Mouse (Mus musculus) heart, embryonic 11.5 days (tissue): ENCODE measurements around the gene Olfr998. TPM values are rescaled to one million over a fixed set of nuclear protein-coding genes. Genes with fewer than 3 reads are reported as not detected.
"Not testable (repeated sequence)": the region's sequence is repeated elsewhere in the genome, so short reads cannot be mapped to it uniquely, and the experiment has no call there.

Experiments
- ATAC-seq: fragments of 200-750 bp; cut with Nextera tagmentation; replicated peaks from 2 replicates; pipeline ENCODE4 v1.8.0; 2017; ENCODE audit warnings: moderate library complexity; ENCODE audit not compliant: insufficient number of reproducible peaks, low FRiP score, low TSS enrichment
- H3K27ac ChIP-seq: fragments of 300-500 bp; sonication (generic); 2 replicates; pipeline ENCODE4 v1.5.1; 2014; ENCODE audit warnings: mild to moderate bottlenecking, low read depth, low read length
- H3K27me3 ChIP-seq: fragments of 300-500 bp; sonication (generic); 2 replicates; pipeline ENCODE4 v1.6.1; 2014; ENCODE audit warnings: mild to moderate bottlenecking, low read length, mixed read lengths; ENCODE audit not compliant: control insufficient read depth, insufficient read depth
- H3K36me3 ChIP-seq: fragments of 300-500 bp; sonication (generic); 2 replicates; pipeline ENCODE4 v1.6.1; 2014; ENCODE audit warnings: mild to moderate bottlenecking, low read length, moderate library complexity, mixed read lengths; ENCODE audit not compliant: control insufficient read depth, insufficient read depth
- H3K4me1 ChIP-seq: fragments of 300-500 bp; sonication (generic); 2 replicates; pipeline ENCODE4 v1.6.1; 2014; ENCODE audit warnings: low read length; ENCODE audit not compliant: control insufficient read depth, insufficient read depth
- H3K4me2 ChIP-seq: fragments of 300-500 bp; sonication (generic); 2 replicates; pipeline ENCODE4 v1.6.1; 2014; ENCODE audit warnings: mild to moderate bottlenecking, moderate library complexity
- H3K4me3 ChIP-seq: fragments of 300-500 bp; sonication (generic); 2 replicates; pipeline ENCODE4 v1.5.1; 2014; ENCODE audit warnings: low read depth, low read length
- H3K9ac ChIP-seq: fragments of 300-500 bp; sonication (generic); 2 replicates; pipeline ENCODE4 v1.6.1; 2014; ENCODE audit warnings: mild to moderate bottlenecking, low read depth, low read length, moderate library complexity
- H3K9me3 ChIP-seq: fragments of 300-500 bp; sonication (generic); replicated peaks from 2 replicates; pipeline ENCODE4 v1.6.1; 2016; ENCODE audit warnings: low read length; ENCODE audit not compliant: control insufficient read depth
- WGBS: fragments of 180-500 bp; shearing (Covaris S2); extraction: QIAGEN DNeasy Blood & Tissue Kit; methylation state at CpG from one replicate; pipeline ENCODE4 v1.1.7; 2014; ENCODE audit not compliant: insufficient replicate concordance; 5-methylcytosine and 5-hydroxymethylcytosine counted together
- polyA plus RNA-seq: library from polyadenylated mRNA; unstranded; fragments of >200 nt; fragmentation: Nextera tagmentation; extraction: Ambion mirVana; gene quantifications from 2 replicates; pipeline ENCODE4 v1.2.1, GENCODE M21; 2014

The Olfr998 gene
- not detected in 2 replicates for polyA plus RNA-seq

GRCm38 (mm10) chr2:85588648-85589047 lies at the start of gene Olfr998:
TSS of gene Olfr998 (plus strand) at chr2:85588948.
- not testable (repeated sequence) for H3K4me1 ChIP-seq, H3K27me3 ChIP-seq, H3K9me3 ChIP-seq, ATAC-seq, H3K4me2 ChIP-seq, H3K4me3 ChIP-seq, H3K36me3 ChIP-seq, H3K9ac ChIP-seq, H3K27ac ChIP-seq
- WGBS: 67% methylated on average over 2 of the region's 2 CpGs

- Histone ChIP-seq H3K4me2 (no peak overlapping the region), H3K4me3 (no peak overlapping the region), H3K4me1 (no peaks in the 10 kb centered on the region), H3K27me3 (no peaks in the 10 kb centered on the region), H3K27ac (no peak overlapping the region), H3K9ac (no peak overlapping the region), H3K36me3 (no peaks in the 10 kb centered on the region), H3K9me3 (no peaks in the 10 kb centered on the region)
- WGBS: 69% methylated on average over 1 of the region's 1 CpGs
- no peak for ATAC-seq
These were observed 33.9 kb upstream of the Olfr998 start for GRCm38 (mm10) chr2:85554806-85555205.

- Histone ChIP-seq H3K4me2 (no peak overlapping the region), H3K9ac (no peak overlapping the region), H3K4me3 (no peak overlapping the region), H3K27me3 (no peaks in the 10 kb centered on the region), H3K27ac (no peak overlapping the region), H3K36me3 (no peaks in the 10 kb centered on the region), H3K4me1 (no peaks in the 10 kb centered on the region), H3K9me3 (no peaks in the 10 kb centered on the region)
- 52% methylated on average over 4 of the region's 4 CpGs for WGBS
- no peak for ATAC-seq
These were observed 28.5 kb upstream of the Olfr998 start for GRCm38 (mm10) chr2:85560226-85560625.

GRCm38 (mm10) chr2:85561187-85561586 lies 27.6 kb upstream of the Olfr998 start:
- Histone ChIP-seq H3K4me1 (no peaks in the 10 kb centered on the region), H3K9ac (no peak overlapping the region), H3K4me2 (no peak overlapping the region), H3K27me3 (no peaks in the 10 kb centered on the region), H3K9me3 (no peaks in the 10 kb centered on the region), H3K36me3 (no peaks in the 10 kb centered on the region), H3K27ac (no peak overlapping the region), H3K4me3 (no peak overlapping the region)
- WGBS: 23% methylated on average over 4 of the region's 4 CpGs
- ATAC-seq: no peak

- no peaks in the 10 kb centered on the region for H3K4me1 ChIP-seq
These were observed 9.8 kb upstream of the Olfr998 start, which contains the start of gene Olfr996 for GRCm38 (mm10) chr2:85578915-85579314. TSS of gene Olfr996 (plus strand) at chr2:85579215.

GRCm38 (mm10) chr2:85611803-85612202 lies 23.1 kb downstream of the Olfr998 start, which contains the start of gene Olfr1000:
TSS of gene Olfr1000 (minus strand) at chr2:85611903.
- H3K27ac ChIP-seq: no peak within 1 kb of the TSS
- WGBS: 44% methylated on average over 1 of the region's 1 CpGs
- ATAC-seq: no peak

More at GRCm38 (mm10) chr2:85578915-85579314, 9.8 kb upstream of the Olfr998 start, which contains the start of gene Olfr996:
- Histone ChIP-seq H3K4me2 (no peak within 1 kb of the TSS), H3K9me3 (no peaks in the 10 kb centered on the region), H3K4me3 (no peak within 1 kb of the TSS), H3K9ac (no peak within 1 kb of the TSS), H3K36me3 (no peaks in the 10 kb centered on the region), H3K27me3 (no peaks in the 10 kb centered on the region), H3K27ac (no peak within 1 kb of the TSS)
- ATAC-seq: no peak

More at GRCm38 (mm10) chr2:85611803-85612202, 23.1 kb downstream of the Olfr998 start, which contains the start of gene Olfr1000:
- H3K9me3 ChIP-seq: no peaks in the 10 kb centered on the region
- no peak within 1 kb of the TSS for H3K9ac ChIP-seq
- H3K4me3 ChIP-seq: no peak within 1 kb of the TSS
- H3K4me1 ChIP-seq: no peaks in the 10 kb centered on the region
- H3K4me2 ChIP-seq: no peak within 1 kb of the TSS
- no peaks in the 10 kb centered on the region for H3K27me3 ChIP-seq
- H3K36me3 ChIP-seq: no peaks in the 10 kb centered on the region

Other genes starting within 250 kb of the Olfr998 start
- gene Olfr987, start 249.6 kb upstream of the Olfr998 start, polyA plus RNA-seq: not detected in 2 replicates
- not detected in 2 replicates for gene Olfr988, start 225.7 kb upstream of the Olfr998 start, polyA plus RNA-seq
- not detected in 2 replicates for gene Olfr992, start 179.5 kb upstream of the Olfr998 start, polyA plus RNA-seq
- gene Olfr993, start 174.1 kb upstream of the Olfr998 start, polyA plus RNA-seq: not detected in 2 replicates
- gene Olfr994, start 152.5 kb upstream of the Olfr998 start, polyA plus RNA-seq: not detected in 2 replicates
- gene Olfr995, start 145.3 kb upstream of the Olfr998 start, polyA plus RNA-seq: not detected in 2 replicates
- gene 4833423E24Rik, start 69.9 kb upstream of the Olfr998 start, polyA plus RNA-seq: not detected in 2 replicates
- gene Olfr996, start 9.7 kb upstream of the Olfr998 start, polyA plus RNA-seq: not detected in 2 replicates
- gene Olfr1000, start 23.0 kb downstream of the Olfr998 start, polyA plus RNA-seq: not detected in 2 replicates
- not detected in 2 replicates for gene Olfr1002, start 61.8 kb downstream of the Olfr998 start, polyA plus RNA-seq
- not detected in 2 replicates for gene Olfr154, start 75.5 kb downstream of the Olfr998 start, polyA plus RNA-seq
- not detected in 2 replicates for gene Olfr1006, start 89.8 kb downstream of the Olfr998 start, polyA plus RNA-seq
- not detected in 2 replicates for gene Olfr1008, start 100.5 kb downstream of the Olfr998 start, polyA plus RNA-seq
- not detected in 2 replicates for gene Olfr1009, start 126.5 kb downstream of the Olfr998 start, polyA plus RNA-seq
- not detected in 2 replicates for gene Olfr1012, start 173.8 kb downstream of the Olfr998 start, polyA plus RNA-seq
- gene Olfr1013, start 178.2 kb downstream of the Olfr998 start, polyA plus RNA-seq: not detected in 2 replicates
- gene Olfr1014, start 183.8 kb downstream of the Olfr998 start, polyA plus RNA-seq: not detected in 2 replicates
- not detected in 2 replicates for gene Olfr1015, start 193.1 kb downstream of the Olfr998 start, polyA plus RNA-seq
- gene Olfr1016, start 213.6 kb downstream of the Olfr998 start, polyA plus RNA-seq: not detected in 2 replicates
- gene Olfr1018, start 229.5 kb downstream of the Olfr998 start, polyA plus RNA-seq: not detected in 2 replicates